Mouse (Mus musculus) stomach, postnatal 0 days (tissue): ENCODE results near the gene Gpr18.

Source experiments
- CTCF ChIP-seq: IDR thresholded peaks from 2 replicates; pipeline ENCODE4 v1.5.1; 2016; ENCODE audit warnings: antibody characterized with exemption, low read depth, mild to moderate bottlenecking, moderate library complexity
- EP300 ChIP-seq: optimal IDR thresholded peaks from 2 replicates; pipeline ENCODE3; 2016; ENCODE audit warnings: antibody characterized with exemption

- TF ChIP-seq CTCF (no peak), EP300 (no peak)
Observed at GRCm38 (mm10) chr14:121904754-121905153, 10.8 kb downstream of the Gpr18 start.
